In the genomic region with DNA sequence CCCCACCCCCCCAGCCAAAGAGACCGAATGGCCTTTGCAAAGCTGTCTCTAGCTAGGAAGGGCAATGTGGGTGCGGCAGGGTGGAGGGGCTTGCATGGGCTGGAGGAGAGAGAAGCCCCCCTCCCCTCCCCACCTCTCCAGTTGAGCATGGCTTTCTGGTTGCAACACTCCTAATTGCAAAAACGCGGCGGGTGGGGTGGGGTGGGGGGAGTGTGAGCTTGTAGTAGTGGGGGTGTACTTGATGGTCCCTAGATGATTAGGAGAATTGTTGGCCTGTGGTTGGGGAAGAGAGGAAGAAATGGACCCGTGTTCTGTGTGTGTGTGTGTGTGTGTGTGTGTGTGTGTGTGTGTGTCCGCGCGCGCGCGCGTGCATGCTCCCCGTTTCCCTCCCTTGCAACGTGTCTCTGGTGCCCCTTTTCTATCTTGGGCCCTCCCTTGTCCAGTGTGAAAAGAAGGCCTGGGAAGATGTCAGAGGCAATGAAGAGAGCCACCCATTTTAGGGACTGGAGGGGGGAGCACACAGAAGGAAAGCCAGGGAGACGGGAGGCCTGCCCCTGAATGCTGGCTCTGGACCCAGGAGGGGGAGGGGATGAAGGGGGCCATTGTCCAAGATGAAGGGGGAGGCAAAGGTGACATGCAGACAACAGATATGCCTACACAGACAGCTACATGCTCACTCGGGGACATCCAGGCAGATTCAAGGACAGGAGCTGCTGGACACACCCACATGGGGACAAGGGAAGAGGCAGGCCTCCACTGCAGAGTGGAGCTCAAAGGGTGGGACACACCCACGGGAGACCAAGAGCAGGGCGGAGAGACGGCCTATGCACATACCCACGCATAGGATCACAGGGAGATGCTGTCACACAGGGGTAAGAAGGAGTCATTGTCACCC, we compare ENCODE assay signal across 8 mouse cellular contexts. TPM values are rescaled to one million over a fixed set of nuclear protein-coding genes. Genes with fewer than 3 reads are reported as not detected.
DNase-seq lines count a peak whose midpoint lies in the region; ATAC-seq and TF ChIP-seq lines count a peak whose summit lies in the region.
"Had no signal": no experiment of that assay in that cellular context is flagged by ENCODE, and none has a peak within 500 bp of the region (broad histone marks: within the 10 kb centered on the region; RNA-seq: fewer than 3 reads in every experiment).

No protein-coding gene starts in this region.

- H3K9ac ChIP-seq in intestine, postnatal 0 days (ENCODE audit: low read depth, low read length) = peak overlapping the region; percentile 97
- peak overlapping the region; percentile 95 for H3K9ac ChIP-seq in lung, postnatal 0 days (replicated peaks; ENCODE audit: low read depth)
- H3K9ac ChIP-seq in stomach, postnatal 0 days (ENCODE audit: low read length) = peak overlapping the region; percentile 98

- WGBS in thymus, adult 2 months = 14% methylated on average over 21 of the region's 21 CpGs
- WGBS in intestine, postnatal 0 days = 4% methylated on average over 21 of the region's 21 CpGs
- WGBS in lung, postnatal 0 days = under 1% methylated on average over 21 of the region's 21 CpGs
- 1% methylated on average over 20 of the region's 21 CpGs for WGBS in stomach, postnatal 0 days

- H3K9me3 ChIP-seq in intestine, postnatal 0 days (ENCODE audit: control insufficient read depth) = no peaks in the 10 kb centered on the region
- H3K9me3 ChIP-seq in lung, postnatal 0 days (ENCODE audit: low read length) = no peaks in the 10 kb centered on the region
- no peaks in the 10 kb centered on the region for H3K9me3 ChIP-seq in stomach, postnatal 0 days (ENCODE audit: control insufficient read depth, low read length)

- TF ChIP-seq EP300 in lung, postnatal 0 days (IDR thresholded peaks at IDR 0.05) = no peak
- TF ChIP-seq EP300 in stomach, postnatal 0 days (optimal IDR thresholded peaks at IDR 0.05) = no peak

- no peaks in the 10 kb centered on the region for H3K36me3 ChIP-seq in thymus, adult 2 months (ENCODE audit: control insufficient read depth, insufficient read depth, low read length)
- H3K36me3 ChIP-seq in intestine, postnatal 0 days (ENCODE audit: control insufficient read depth, insufficient read depth) = no peaks in the 10 kb centered on the region
- H3K36me3 ChIP-seq in lung, postnatal 0 days (ENCODE audit: insufficient read depth, low read length) = no peaks in the 10 kb centered on the region
- H3K36me3 ChIP-seq in stomach, postnatal 0 days (ENCODE audit: control insufficient read depth, insufficient read depth, low read length) = no peaks in the 10 kb centered on the region

- no peak for TF ChIP-seq CTCF in thymus, adult 2 months (IDR thresholded peaks at IDR 0.05; ENCODE audit: borderline replicate concordance, control insufficient read depth, extremely low read depth, insufficient read depth, low read length, poor library complexity)
- no peak for TF ChIP-seq CTCF in gastrocnemius, adult 2 months (IDR thresholded peaks at IDR 0.05)
- no peak for TF ChIP-seq CTCF in intestine, postnatal 0 days (IDR thresholded peaks at IDR 0.05; ENCODE audit: low read depth)
- TF ChIP-seq CTCF in lung, postnatal 0 days (IDR thresholded peaks at IDR 0.05) = no peak
- no peak for TF ChIP-seq CTCF in stomach, postnatal 0 days (IDR thresholded peaks at IDR 0.05; ENCODE audit: low read depth)

- peak overlapping the region; percentile 91 for H3K4me2 ChIP-seq in intestine, postnatal 0 days (replicated peaks; ENCODE audit: low read depth)
- peak overlapping the region; percentile 91 for H3K4me2 ChIP-seq in lung, postnatal 0 days (replicated peaks; ENCODE audit: low read depth, low read length)
- peak overlapping the region; percentile 87 for H3K4me2 ChIP-seq in stomach, postnatal 0 days (replicated peaks; ENCODE audit: low read depth)

- no peak for DNase-seq in thymus, adult 2 months
- DNase-seq in thymus, adult 18-20 months = no peak
- peak; percentile 62 for DNase-seq in cerebellum, adult 8-10 months
- peak; percentile 56 for DNase-seq in gastrocnemius, adult 2 months
- DNase-seq in lung, postnatal 0 days (ENCODE audit: low spot score) = peak; percentile 66
- DNase-seq in stomach, postnatal 0 days (ENCODE audit: low spot score) = peak; percentile 62

- H3K4me3 ChIP-seq in thymus, adult 2 months (ENCODE audit: control insufficient read depth, insufficient read depth, low read length) = peak overlapping the region; percentile 62
- H3K4me3 ChIP-seq in gastrocnemius, adult 2 months = peak overlapping the region; percentile 77
- peak overlapping the region; percentile 96 for H3K4me3 ChIP-seq in intestine, postnatal 0 days (ENCODE audit: low read depth, low read length)
- H3K4me3 ChIP-seq in lung, postnatal 0 days (ENCODE audit: low read depth, low read length) = peak overlapping the region; percentile 99
- H3K4me3 ChIP-seq in stomach, postnatal 0 days (ENCODE audit: low read depth, low read length) = peak overlapping the region; percentile 98

- TF ChIP-seq POLR2A in thymus, adult 2 months (IDR thresholded peaks at IDR 0.05; ENCODE audit: control insufficient read depth, extremely low read depth, insufficient read depth, low read length, poor library complexity) = no peak

- ATAC-seq in intestine, postnatal 0 days = peak; percentile 34; the same call in 1 of the 2 replicates
- peak; percentile 9 for ATAC-seq in lung, postnatal 0 days
- peak; percentile 11 for ATAC-seq in stomach, postnatal 0 days (ENCODE audit: low FRiP score, low TSS enrichment)

- intact Hi-C loops in gastrocnemius, adult 2 months (cut with DNase I) = no loop called here

- peaks cover 54% of the 10 kb centered on the region for H3K4me1 ChIP-seq in thymus, adult 2 months (replicated peaks; ENCODE audit: control insufficient read depth, insufficient read depth, low read length)
- peaks cover 27% of the 10 kb centered on the region for H3K4me1 ChIP-seq in intestine, postnatal 0 days (replicated peaks; ENCODE audit: control insufficient read depth, insufficient read depth, low read length)
- H3K4me1 ChIP-seq in lung, postnatal 0 days (ENCODE audit: insufficient read depth, low read depth, low read length) = peaks cover 46% of the 10 kb centered on the region
- peaks cover 34% of the 10 kb centered on the region for H3K4me1 ChIP-seq in stomach, postnatal 0 days (replicated peaks; ENCODE audit: control insufficient read depth, insufficient read depth)

- H3K27ac ChIP-seq in thymus, adult 2 months (ENCODE audit: control insufficient read depth, insufficient read depth, low read length) = no peak overlapping the region
- H3K27ac ChIP-seq in gastrocnemius, adult 2 months = peak overlapping the region; percentile 100
- peak overlapping the region; percentile 98 for H3K27ac ChIP-seq in intestine, postnatal 0 days (ENCODE audit: low read depth, low read length)
- H3K27ac ChIP-seq in lung, postnatal 0 days (ENCODE audit: low read length) = peak overlapping the region; percentile 98
- peak overlapping the region; percentile 99 for H3K27ac ChIP-seq in stomach, postnatal 0 days (replicated peaks)

- H3K27me3 ChIP-seq in thymus, adult 2 months (ENCODE audit: control insufficient read depth, insufficient read depth, low read length) = no peaks in the 10 kb centered on the region
- no peaks in the 10 kb centered on the region for H3K27me3 ChIP-seq in intestine, postnatal 0 days (replicated peaks; ENCODE audit: control insufficient read depth, insufficient read depth, low read length)
- H3K27me3 ChIP-seq in lung, postnatal 0 days (replicated peaks; ENCODE audit: insufficient read depth, low read length) = no peaks in the 10 kb centered on the region
- no peaks in the 10 kb centered on the region for H3K27me3 ChIP-seq in stomach, postnatal 0 days (ENCODE audit: control insufficient read depth, insufficient read depth, low read length)

RNA-seq across cellular contexts. Expression of gene Thra, which starts 2.2 kb away (rescaled TPM):
- polyA plus RNA-seq in thymus, adult 2 months (2012; rRNA removed) = 36.8 and 41.5 TPM in 2 replicates
- 10 to 100 TPM; 78.8 to 96.8 TPM for total RNA-seq in gastrocnemius, adult 2 months (2021)
- polyA plus RNA-seq in intestine, postnatal 0 days (2015; fragmentation: Nextera tagmentation; extraction: Ambion mirVana) = 32.4 and 39.1 TPM in 2 replicates
- polyA plus RNA-seq in lung, postnatal 0 days (2015; fragmentation: Nextera tagmentation; extraction: Ambion mirVana) = 38.1 and 40.5 TPM in 2 replicates
- 24.0 and 24.5 TPM in 2 replicates for polyA plus RNA-seq in stomach, postnatal 0 days (2015; fragmentation: Nextera tagmentation; extraction: Ambion mirVana)

RNA-seq across cellular contexts. Expression of gene Med24, which starts 13.4 kb away (rescaled TPM):
- polyA plus RNA-seq in thymus, adult 2 months (2012; rRNA removed) = 179 and 196 TPM in 2 replicates
- total RNA-seq in gastrocnemius, adult 2 months (2021) = 10 to 100 TPM; 52.0 to 58.4 TPM
- 14.7 and 18.5 TPM in 2 replicates for polyA plus RNA-seq in intestine, postnatal 0 days (2015; fragmentation: Nextera tagmentation; extraction: Ambion mirVana)
- polyA plus RNA-seq in lung, postnatal 0 days (2015; fragmentation: Nextera tagmentation; extraction: Ambion mirVana) = 19.9 and 20.6 TPM in 2 replicates
- 16.5 and 18.7 TPM in 2 replicates for polyA plus RNA-seq in stomach, postnatal 0 days (2015; fragmentation: Nextera tagmentation; extraction: Ambion mirVana)

RNA-seq across cellular contexts. Expression of gene Nr1d1, which starts 32.5 kb away (rescaled TPM):
- 34.4 and 37.7 TPM in 2 replicates for polyA plus RNA-seq in thymus, adult 2 months (2012; rRNA removed)
- total RNA-seq in gastrocnemius, adult 2 months (2021) = 100 to 1,000 TPM in 1 of 2 experiments, 10 to 100 TPM in 1; 56.3 to 152 TPM
- polyA plus RNA-seq in intestine, postnatal 0 days (2015; fragmentation: Nextera tagmentation; extraction: Ambion mirVana) = 4.1 and 5.1 TPM in 2 replicates
- 6.9 and 8.9 TPM in 2 replicates for polyA plus RNA-seq in lung, postnatal 0 days (2015; fragmentation: Nextera tagmentation; extraction: Ambion mirVana)
- polyA plus RNA-seq in stomach, postnatal 0 days (2015; fragmentation: Nextera tagmentation; extraction: Ambion mirVana) = 7.5 and 7.9 TPM in 2 replicates

RNA-seq across cellular contexts. Expression of gene Csf3, which starts 41.6 kb away (rescaled TPM):
- 0.14 and 0.22 TPM in 2 replicates for polyA plus RNA-seq in thymus, adult 2 months (2012; rRNA removed)
- total RNA-seq in gastrocnemius, adult 2 months (2021) = not detected
- polyA plus RNA-seq in intestine, postnatal 0 days (2015; fragmentation: Nextera tagmentation; extraction: Ambion mirVana) = 0.08 TPM in 1 of 2 replicates, not detected in the other
- 0.19 TPM in 1 of 2 replicates, not detected in the other for polyA plus RNA-seq in lung, postnatal 0 days (2015; fragmentation: Nextera tagmentation; extraction: Ambion mirVana)
- 0.08 and 0.11 TPM in 2 replicates for polyA plus RNA-seq in stomach, postnatal 0 days (2015; fragmentation: Nextera tagmentation; extraction: Ambion mirVana)
- total RNA-seq: gastrocnemius, postnatal 4 days had no signal

RNA-seq across cellular contexts. Expression of gene Msl1, which starts 52.7 kb away (rescaled TPM):
- polyA plus RNA-seq in thymus, adult 2 months (2012; rRNA removed) = 50.3 and 66.0 TPM in 2 replicates
- total RNA-seq in gastrocnemius, adult 2 months (2021) = 10 to 100 TPM; 51.8 to 69.4 TPM
- polyA plus RNA-seq in intestine, postnatal 0 days (2015; fragmentation: Nextera tagmentation; extraction: Ambion mirVana) = 12.6 and 15.1 TPM in 2 replicates
- 16.3 and 21.3 TPM in 2 replicates for polyA plus RNA-seq in lung, postnatal 0 days (2015; fragmentation: Nextera tagmentation; extraction: Ambion mirVana)
- polyA plus RNA-seq in stomach, postnatal 0 days (2015; fragmentation: Nextera tagmentation; extraction: Ambion mirVana) = 11.3 and 13.8 TPM in 2 replicates

Comparison
In these comparisons a context has a peak if more than half of its experiments do, and no peak if none do; other contexts are left out.
1. DNase-seq: peak in cerebellum, adult 8-10 months (single experiment), gastrocnemius, adult 2 months (single experiment), lung, postnatal 0 days (single experiment) and stomach, postnatal 0 days (single experiment); none in thymus, adult 2 months (single experiment) and thymus, adult 18-20 months (0 of 2).
2. Peak in every context shown above with its lines, with median percentiles within 50 percentile points of each other: H3K4me3 ChIP-seq, ATAC-seq, H3K4me2 ChIP-seq and H3K9ac ChIP-seq.